Mouse (Mus musculus): ENCODE data around the gene Atad3a. TPM values are rescaled to one million over a fixed set of nuclear protein-coding genes. Genes with fewer than 3 reads are reported as not detected.
"Not testable (repeated sequence)": the region's sequence is repeated elsewhere in the genome, so short reads cannot be mapped to it uniquely, and the experiment has no call there.

The Atad3a gene
- polyA plus RNA-seq, 1 experiment from 2014 or later, result 84.1 TPM

GRCm38 (mm10) chr4:155746575-155747490, 14.1 kb downstream of the Atad3a start:
- 87% methylated on average over 17 of the region's 17 CpGs for WGBS
- H3K27me3 ChIP-seq, result no peaks in the 10 kb centered on the region
- no peaks in the 10 kb centered on the region for H3K4me1 ChIP-seq
- H3K27ac ChIP-seq, result no peak overlapping the region
- H3K4me3 ChIP-seq, result no peak overlapping the region
- no peak overlapping the region for H3K9ac ChIP-seq
- peaks cover 97% of the 10 kb centered on the region for H3K36me3 ChIP-seq
- ATAC-seq (ENCODE audit: insufficient number of reproducible peaks, low FRiP score, low TSS enrichment, low read depth), result no peak
- no peak overlapping the region for H3K4me2 ChIP-seq
- no peaks in the 10 kb centered on the region for H3K9me3 ChIP-seq

- Histone ChIP-seq H3K9me3 (no peaks in the 10 kb centered on the region), H3K4me1 (no peaks in the 10 kb centered on the region), H3K4me3 (no peak overlapping the region), H3K36me3 (peaks cover 97% of the 10 kb centered on the region), H3K27ac (no peak overlapping the region), H3K9ac (no peak overlapping the region), H3K4me2 (no peak overlapping the region), H3K27me3 (no peaks in the 10 kb centered on the region)
- no peak for ATAC-seq (ENCODE audit: insufficient number of reproducible peaks, low FRiP score, low TSS enrichment, low read depth)
- WGBS, result 81% methylated on average over 8 of the region's 8 CpGs
These were observed 14.8 kb downstream of the Atad3a start for GRCm38 (mm10) chr4:155746036-155746548.

GRCm38 (mm10) chr4:155745136-155745535, 15.8 kb downstream of the Atad3a start:
- Histone ChIP-seq H3K4me3 (no peak overlapping the region), H3K4me1 (no peaks in the 10 kb centered on the region), H3K9ac (no peak overlapping the region), H3K4me2 (no peak overlapping the region), H3K9me3 (no peaks in the 10 kb centered on the region), H3K36me3 (peaks cover 97% of the 10 kb centered on the region), H3K27me3 (no peaks in the 10 kb centered on the region), H3K27ac (no peak overlapping the region)
- ATAC-seq (ENCODE audit: insufficient number of reproducible peaks, low FRiP score, low TSS enrichment, low read depth), result no peak
- WGBS, result 89% methylated on average over 5 of the region's 5 CpGs

- WGBS, result 90% methylated on average over 8 of the region's 8 CpGs
- no peaks in the 10 kb centered on the region for H3K27me3 ChIP-seq
- no peak overlapping the region for H3K9ac ChIP-seq
- H3K9me3 ChIP-seq, result no peaks in the 10 kb centered on the region
- no peak overlapping the region for H3K4me2 ChIP-seq
- ATAC-seq (ENCODE audit: insufficient number of reproducible peaks, low FRiP score, low TSS enrichment, low read depth), result no peak
- H3K36me3 ChIP-seq, result peaks cover 97% of the 10 kb centered on the region
- H3K4me1 ChIP-seq, result no peaks in the 10 kb centered on the region
- no peak overlapping the region for H3K4me3 ChIP-seq
- H3K27ac ChIP-seq, result no peak overlapping the region
These were observed 16.4 kb downstream of the Atad3a start for GRCm38 (mm10) chr4:155744474-155744873.

GRCm38 (mm10) chr4:155742684-155743083, 18.2 kb downstream of the Atad3a start:
- Histone ChIP-seq H3K27me3 (no peaks in the 10 kb centered on the region), H3K27ac (no peak overlapping the region), H3K9me3 (no peaks in the 10 kb centered on the region), H3K9ac (no peak overlapping the region), H3K36me3 (peaks cover 80% of the 10 kb centered on the region), H3K4me3 (no peak overlapping the region), H3K4me2 (no peak overlapping the region), H3K4me1 (no peaks in the 10 kb centered on the region)
- WGBS, result 94% methylated on average over 5 of the region's 5 CpGs
- no peak for ATAC-seq (ENCODE audit: insufficient number of reproducible peaks, low FRiP score, low TSS enrichment, low read depth)

- H3K4me2 ChIP-seq; ATAC-seq (ENCODE audit: insufficient number of reproducible peaks, low FRiP score, low TSS enrichment, low read depth); H3K4me3 ChIP-seq; H3K27ac ChIP-seq; H3K9me3 ChIP-seq; H3K4me1 ChIP-seq; H3K9ac ChIP-seq; H3K27me3 ChIP-seq: not testable (repeated sequence)
- WGBS, result 82% methylated on average over 10 of the region's 10 CpGs
- H3K36me3 ChIP-seq, result peaks cover 68% of the 10 kb centered on the region
These were observed 20.2 kb downstream of the Atad3a start for GRCm38 (mm10) chr4:155740681-155741080.

GRCm38 (mm10) chr4:155739741-155740636, 20.9 kb downstream of the Atad3a start:
- H3K36me3 ChIP-seq, result peaks cover 61% of the 10 kb centered on the region
- H3K4me2 ChIP-seq, result no peak overlapping the region
- no peaks in the 10 kb centered on the region for H3K27me3 ChIP-seq
- no peak overlapping the region for H3K4me3 ChIP-seq
- H3K27ac ChIP-seq, result no peak overlapping the region
- H3K9me3 ChIP-seq, result no peaks in the 10 kb centered on the region
- no peak for ATAC-seq (ENCODE audit: insufficient number of reproducible peaks, low FRiP score, low TSS enrichment, low read depth)
- peaks cover 14% of the 10 kb centered on the region for H3K4me1 ChIP-seq
- no peak overlapping the region for H3K9ac ChIP-seq
- 83% methylated on average over 36 of the region's 37 CpGs for WGBS

GRCm38 (mm10) chr4:155739152-155739551, 21.7 kb downstream of the Atad3a start:
- Histone ChIP-seq H3K36me3 (peaks cover 53% of the 10 kb centered on the region), H3K4me2 (no peak overlapping the region), H3K27ac (no peak overlapping the region), H3K27me3 (no peaks in the 10 kb centered on the region), H3K9me3 (no peaks in the 10 kb centered on the region), H3K9ac (no peak overlapping the region), H3K4me1 (peaks cover 16% of the 10 kb centered on the region), H3K4me3 (no peak overlapping the region)
- no peak for ATAC-seq (ENCODE audit: insufficient number of reproducible peaks, low FRiP score, low TSS enrichment, low read depth)
- WGBS, result 81% methylated on average over 6 of the region's 6 CpGs

GRCm38 (mm10) chr4:155738262-155738661, 22.6 kb downstream of the Atad3a start:
- 51% methylated on average over 8 of the region's 8 CpGs for WGBS
- peaks cover 45% of the 10 kb centered on the region for H3K36me3 ChIP-seq

GRCm38 (mm10) chr4:155736421-155736820, 24.5 kb downstream of the Atad3a start:
- H3K9ac ChIP-seq, result no peak overlapping the region
- H3K36me3 ChIP-seq, result peaks cover 33% of the 10 kb centered on the region
- H3K4me1 ChIP-seq, result peaks cover 25% of the 10 kb centered on the region
- 90% methylated on average over 5 of the region's 5 CpGs for WGBS
- no peaks in the 10 kb centered on the region for H3K9me3 ChIP-seq
- no peak overlapping the region for H3K4me2 ChIP-seq
- no peak for ATAC-seq (ENCODE audit: insufficient number of reproducible peaks, low FRiP score, low TSS enrichment, low read depth)
- H3K27me3 ChIP-seq, result no peaks in the 10 kb centered on the region
- peak overlapping the region; percentile 94; the same call in 1 of the 2 replicates for H3K4me3 ChIP-seq
- H3K27ac ChIP-seq, result no peak overlapping the region

More at GRCm38 (mm10) chr4:155738262-155738661, 22.6 kb downstream of the Atad3a start:
- Histone ChIP-seq H3K27ac (no peak overlapping the region), H3K4me3 (no peak overlapping the region), H3K27me3 (no peaks in the 10 kb centered on the region), H3K9ac (no peak overlapping the region), H3K4me2 (no peak overlapping the region), H3K9me3 (no peaks in the 10 kb centered on the region), H3K4me1 (peaks cover 23% of the 10 kb centered on the region)
- ATAC-seq (ENCODE audit: insufficient number of reproducible peaks, low FRiP score, low TSS enrichment, low read depth), result no peak

GRCm38 (mm10) chr4:155735788-155736187, 25.1 kb downstream of the Atad3a start:
- no peak for ATAC-seq (ENCODE audit: insufficient number of reproducible peaks, low FRiP score, low TSS enrichment, low read depth)
- Histone ChIP-seq H3K27ac (peak overlapping the region; percentile 94), H3K27me3 (no peaks in the 10 kb centered on the region), H3K4me3 (peak overlapping the region; percentile 94), H3K36me3 (peaks cover 33% of the 10 kb centered on the region), H3K9me3 (no peaks in the 10 kb centered on the region), H3K4me1 (peaks cover 25% of the 10 kb centered on the region), H3K4me2 (peak overlapping the region; percentile 89), H3K9ac (peak overlapping the region; percentile 81)
- 64% methylated on average over 5 of the region's 5 CpGs for WGBS
